Mouse (Mus musculus) lung, postnatal 36 days (tissue): ENCODE measurements around the gene Cog8.

Experiments
- DNase-seq: peaks from one replicate; pipeline ENCODE4 v3.0.0; 2022; ENCODE audit warnings: mixed read lengths

Gene Cog8

DNA sequence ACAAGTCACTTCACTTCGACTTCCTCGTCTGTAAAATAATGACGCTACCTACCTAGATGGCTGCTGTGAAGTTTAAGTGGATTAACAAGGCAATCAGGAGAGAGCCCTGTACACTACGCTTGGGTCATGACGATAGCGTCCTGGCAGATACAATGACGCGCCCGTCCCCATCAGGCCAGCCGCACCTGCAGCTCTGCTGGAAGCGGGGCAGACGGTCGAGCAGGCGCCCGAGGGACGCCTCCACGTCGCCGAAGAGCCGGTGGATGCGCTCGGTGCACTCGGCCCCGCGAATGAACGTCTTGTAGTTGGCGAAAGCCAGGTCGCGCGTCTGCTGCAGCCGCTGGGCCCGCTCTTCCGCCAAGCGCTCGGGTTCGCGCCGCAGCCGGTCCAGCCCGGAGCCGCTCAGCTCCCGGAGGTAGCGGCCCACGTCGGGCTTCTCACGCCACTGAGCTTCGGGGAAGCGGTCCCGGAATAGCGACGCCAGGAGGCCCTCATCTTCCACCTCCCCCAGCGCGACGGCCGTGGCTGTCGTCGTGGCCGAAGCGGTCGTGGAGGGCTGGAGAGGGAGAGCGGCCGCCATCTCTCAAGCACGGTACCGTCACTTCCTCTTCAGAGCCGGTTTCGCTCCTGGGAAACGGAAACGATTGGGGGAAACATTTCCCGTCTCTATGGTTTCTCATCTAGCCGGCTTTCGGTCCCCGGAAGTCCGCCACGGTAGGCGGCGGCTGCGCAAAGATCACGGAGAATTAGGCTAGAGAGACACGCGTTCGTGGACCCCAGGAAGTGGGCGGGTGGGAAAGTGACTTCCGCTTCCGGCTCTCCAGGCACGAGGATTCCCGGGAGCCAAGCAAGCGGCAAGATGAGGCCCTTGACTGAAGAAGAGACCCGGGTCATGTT lies at the start of gene Cog8, which contains the start of gene Nip7:
Gene Cog8, minus strand, starts transcription at position 614 of the 897 bp plus-strand sequence.
Gene Nip7, plus strand, starts transcription at position 802 of the 897 bp plus-strand sequence.
- DNase-seq, result peak; percentile 98

DNA sequence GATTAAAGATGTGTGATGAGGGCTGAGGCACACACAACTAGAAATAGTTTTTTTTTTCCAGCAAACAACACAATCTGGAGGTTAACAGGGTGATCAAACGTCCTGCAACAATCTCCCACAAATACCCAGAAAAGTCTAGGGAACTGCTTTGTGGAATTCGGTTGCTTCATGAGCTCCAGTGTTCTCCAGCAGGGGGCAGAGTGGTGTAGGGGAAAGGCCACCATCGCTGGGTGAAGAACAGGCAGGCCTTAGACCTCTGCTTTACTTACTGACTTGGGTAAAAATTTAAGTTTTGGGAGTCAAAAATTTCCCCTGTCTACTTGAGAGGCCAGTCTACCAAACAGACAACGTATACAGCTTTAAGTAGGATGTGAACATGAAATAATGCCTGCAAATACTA lies 48.1 kb upstream of the Cog8 start:
- DNase-seq, result peak; percentile 84

GRCm38 (mm10) chr8:107100635-107101034 lies 44.1 kb upstream of the Cog8 start:
- DNase-seq, result peak; percentile 46

GRCm38 (mm10) chr8:107096366-107097036 lies 40.0 kb upstream of the Cog8 start, which contains the start of gene Terf2:
TSS of gene Terf2 (minus strand) at chr8:107096547.
- peak; percentile 97 for DNase-seq

GRCm38 (mm10) chr8:107095717-107096365 lies 39.4 kb upstream of the Cog8 start:
- no peak for DNase-seq

DNA sequence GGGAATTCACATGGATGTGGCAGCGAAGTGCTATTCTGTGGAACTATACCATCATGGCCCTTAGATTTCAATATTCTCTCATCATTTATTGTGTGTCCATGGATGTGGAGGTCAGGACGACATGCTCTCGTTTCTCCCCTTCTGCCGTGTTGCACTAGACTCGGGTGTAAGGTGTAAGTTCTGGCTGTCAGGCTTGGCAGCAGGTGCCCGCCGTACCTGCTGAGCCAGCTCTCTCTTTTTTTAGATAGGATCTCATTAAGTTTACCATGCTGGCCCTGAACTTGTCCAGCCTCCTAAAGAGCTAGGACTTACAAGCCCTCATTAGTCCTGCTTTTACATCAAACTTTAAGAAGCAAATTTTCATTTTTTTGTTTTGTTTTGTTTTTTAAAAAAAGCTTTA lies 34.0 kb upstream of the Cog8 start:
- no peak for DNase-seq

DNA sequence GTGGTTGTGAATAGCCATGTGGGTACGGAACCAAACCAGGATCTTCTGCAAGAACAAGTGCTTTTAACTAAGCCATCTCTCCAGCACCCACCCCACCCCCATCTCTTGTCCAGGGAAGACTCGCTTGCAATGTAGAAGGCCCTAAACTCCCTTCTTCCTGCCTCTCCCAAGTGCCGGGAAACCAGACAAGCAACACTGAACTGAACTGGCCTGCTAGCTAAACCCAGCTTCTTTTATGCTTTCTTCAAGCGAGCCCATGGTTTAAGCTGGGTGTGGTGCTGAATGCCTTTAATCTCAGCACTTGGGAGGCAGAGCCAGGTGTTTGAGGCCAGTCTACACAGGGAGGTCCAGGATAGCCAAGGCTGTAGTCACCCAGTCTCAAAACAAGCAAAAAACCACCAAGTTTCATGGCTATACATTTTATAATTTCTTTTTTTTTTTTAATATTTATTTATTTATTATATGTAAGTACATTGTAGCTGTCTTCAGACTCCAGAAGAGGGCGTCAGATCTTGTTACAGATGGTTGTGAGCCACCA lies 32.1 kb upstream of the Cog8 start:
- no peak for DNase-seq

GRCm38 (mm10) chr8:107086018-107086417 lies 29.5 kb upstream of the Cog8 start:
- DNase-seq, result no peak

DNA sequence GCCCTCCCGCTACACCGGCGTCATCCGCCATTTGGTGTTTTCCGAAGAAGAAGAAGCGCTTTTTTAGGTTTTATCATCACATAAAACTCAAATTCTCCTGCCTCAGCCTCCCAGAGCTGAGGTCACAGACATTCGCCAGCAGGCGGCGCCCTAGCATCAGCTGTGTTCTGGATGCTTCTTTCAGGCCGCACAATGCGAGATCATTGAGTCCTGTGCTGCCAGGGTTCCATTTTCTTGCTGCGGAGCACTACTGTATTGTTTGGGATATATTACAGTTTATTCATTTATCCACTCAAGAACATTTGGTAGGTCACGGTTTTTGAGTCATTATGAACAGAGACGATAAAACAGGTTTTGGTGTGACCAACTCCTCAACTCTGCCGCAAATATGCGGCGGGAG lies 28.9 kb upstream of the Cog8 start:
- no peak for DNase-seq

DNA sequence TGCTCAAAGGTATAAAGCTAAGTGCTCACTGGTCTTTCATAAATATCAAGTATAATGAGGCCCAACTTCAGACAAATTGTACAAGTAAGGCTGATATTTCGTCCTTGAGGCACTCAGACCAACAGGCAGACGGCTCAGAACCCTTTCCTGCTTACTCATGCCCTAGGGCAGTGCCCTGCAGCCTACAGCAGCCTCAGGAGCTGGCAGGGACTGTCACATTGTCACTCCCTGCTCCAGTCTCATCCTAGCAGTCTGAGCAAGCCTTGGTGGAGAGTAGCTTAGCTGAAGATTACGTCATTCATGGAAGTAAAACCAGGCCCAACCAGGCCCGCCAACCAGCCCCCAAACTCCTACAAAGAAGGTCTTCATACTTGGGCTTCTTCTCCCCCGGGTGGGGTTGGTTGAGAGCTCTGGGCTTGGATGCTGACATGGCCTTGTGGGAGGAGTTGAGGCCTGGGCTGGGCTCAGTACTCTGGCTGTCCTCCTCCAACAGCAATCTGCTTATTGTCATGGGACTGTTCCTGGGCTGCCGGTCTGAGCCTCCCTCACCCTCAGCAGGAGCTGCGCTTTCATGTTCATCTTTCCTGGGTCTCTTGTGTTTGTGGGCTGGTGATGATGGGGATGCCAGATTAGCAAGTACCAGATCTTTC lies 19.9 kb upstream of the Cog8 start:
- no peak for DNase-seq

DNA sequence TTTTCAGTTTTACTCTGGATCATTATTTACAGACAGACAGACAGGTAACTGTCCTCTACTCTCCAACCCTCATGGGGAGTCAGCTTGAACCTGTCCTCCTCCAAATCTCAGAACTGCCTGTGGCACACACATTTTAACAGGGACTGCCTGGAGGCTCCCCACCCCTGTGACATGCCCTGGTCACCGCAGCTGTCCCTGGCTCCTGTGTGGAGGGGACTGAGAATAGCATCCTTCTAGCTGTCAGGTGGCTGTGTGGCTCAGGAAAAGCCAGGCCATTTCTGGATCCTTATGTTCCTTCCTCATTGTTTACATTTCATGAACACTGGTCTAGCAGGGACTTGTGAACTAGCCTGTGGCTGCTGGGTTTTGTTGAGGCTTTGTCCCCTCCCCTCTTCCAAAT lies 17.6 kb upstream of the Cog8 start:
- no peak for DNase-seq

GRCm38 (mm10) chr8:107073706-107074105 lies 17.2 kb upstream of the Cog8 start:
- DNase-seq, result no peak

DNA sequence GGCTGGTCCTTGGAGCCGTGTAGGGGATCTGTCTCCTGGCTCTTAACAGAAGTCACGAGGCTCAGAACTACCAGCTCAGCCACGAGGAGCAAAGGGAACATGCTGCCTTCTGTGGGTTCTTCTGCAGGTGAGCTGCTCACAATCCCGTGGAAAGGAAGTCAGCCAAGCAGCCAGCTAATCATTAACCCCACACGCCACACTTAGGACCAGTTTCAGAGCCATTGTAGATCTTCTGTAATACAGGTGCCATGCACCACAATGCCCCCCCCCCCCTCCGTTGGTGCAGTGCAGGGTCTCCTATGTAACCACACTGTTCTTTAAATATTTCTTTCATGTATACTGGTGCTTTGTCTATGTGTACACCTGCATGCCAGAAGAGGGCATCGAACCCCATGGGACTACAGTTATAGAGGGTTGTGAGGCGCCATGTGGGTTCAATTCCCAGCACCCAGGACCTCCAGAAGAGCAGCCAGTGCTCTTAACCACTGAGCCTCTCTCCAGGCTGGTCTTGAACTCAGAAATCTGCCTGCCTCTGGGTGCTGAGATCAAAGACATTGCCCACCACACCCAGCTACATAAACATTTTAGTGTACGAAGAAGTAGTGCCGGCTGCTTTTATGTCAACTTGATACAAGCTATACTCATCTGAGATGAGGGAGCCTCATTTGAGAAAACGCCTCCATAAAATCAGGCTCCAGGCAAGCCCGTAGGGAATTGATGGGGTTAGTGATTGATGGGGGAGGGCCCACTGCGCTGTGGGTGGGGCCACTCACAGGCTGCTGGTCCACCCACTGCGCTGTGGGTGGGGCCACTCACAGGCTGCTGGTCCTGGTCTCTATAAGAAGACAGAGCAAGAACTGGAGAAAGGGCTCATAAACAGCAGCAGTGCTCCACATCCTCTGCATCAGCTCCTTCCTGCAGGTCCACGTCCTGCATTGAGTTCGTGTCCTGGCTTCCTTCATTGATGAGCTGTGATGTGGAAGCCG lies 9.3 kb upstream of the Cog8 start, which contains the start of gene Tmed6:
Gene Tmed6, minus strand, starts transcription at position 134 of the 986 bp plus-strand sequence.
- DNase-seq, result peak; percentile 74

DNA sequence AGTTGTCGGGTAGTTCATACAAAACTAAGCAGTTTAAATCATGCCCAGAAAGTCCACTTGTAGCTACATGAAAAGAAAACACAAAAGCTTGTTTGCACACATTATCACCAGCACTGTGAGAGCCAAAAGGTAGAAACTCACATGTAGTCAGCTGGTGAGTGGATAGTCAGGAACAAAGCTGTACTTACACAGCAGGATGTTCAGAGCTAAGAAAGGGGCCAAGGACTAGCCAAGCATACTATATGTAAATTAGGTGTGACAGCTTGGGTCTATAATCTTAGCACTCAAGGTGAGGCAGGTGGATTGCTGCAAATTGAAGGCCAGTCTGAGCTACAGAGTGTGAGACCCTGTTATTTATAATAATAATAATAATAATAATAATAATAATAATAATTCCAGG lies 6.1 kb upstream of the Cog8 start:
- no peak for DNase-seq

DNA sequence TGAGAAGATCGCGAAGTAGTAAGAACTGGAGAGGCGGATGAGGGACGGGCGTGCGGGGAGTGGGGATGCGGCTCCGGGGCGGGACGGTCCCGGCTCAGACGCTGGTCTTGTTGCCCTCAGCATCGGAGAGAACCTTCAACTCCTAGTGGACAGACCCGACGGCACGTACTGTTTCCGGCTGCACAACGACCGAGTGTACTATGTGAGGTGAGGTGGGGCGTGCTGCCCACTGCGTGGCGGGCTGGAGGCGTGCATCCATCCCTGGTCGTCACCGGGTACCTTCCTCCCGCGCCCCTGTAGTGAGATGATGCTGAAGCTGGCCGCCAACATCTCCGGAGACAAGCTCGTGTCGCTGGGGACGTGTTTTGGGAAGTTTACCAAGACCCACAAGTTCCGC lies 482 bp upstream of the Cog8 start:
- DNase-seq, result no peak

DNA sequence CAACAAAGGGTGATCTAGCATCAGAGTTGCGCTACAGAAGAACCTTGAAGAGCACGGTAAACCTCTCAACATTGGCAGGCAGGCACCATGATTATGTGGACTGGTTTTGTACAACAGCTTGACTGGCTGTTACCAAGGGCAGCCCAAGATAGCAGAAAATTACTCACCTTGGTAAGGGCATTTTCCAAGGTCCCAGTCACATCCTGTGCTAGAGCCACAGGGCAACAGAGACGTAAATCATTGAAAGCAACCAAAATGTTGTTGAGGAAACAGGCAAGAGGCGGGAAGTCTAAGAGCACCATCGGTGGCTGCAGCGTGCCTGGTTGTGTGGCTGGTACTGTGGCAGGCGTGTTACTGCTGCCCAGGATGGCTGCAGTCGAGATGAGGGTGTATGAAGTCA lies 4.4 kb downstream of the Cog8 start:
- no peak for DNase-seq

DNA sequence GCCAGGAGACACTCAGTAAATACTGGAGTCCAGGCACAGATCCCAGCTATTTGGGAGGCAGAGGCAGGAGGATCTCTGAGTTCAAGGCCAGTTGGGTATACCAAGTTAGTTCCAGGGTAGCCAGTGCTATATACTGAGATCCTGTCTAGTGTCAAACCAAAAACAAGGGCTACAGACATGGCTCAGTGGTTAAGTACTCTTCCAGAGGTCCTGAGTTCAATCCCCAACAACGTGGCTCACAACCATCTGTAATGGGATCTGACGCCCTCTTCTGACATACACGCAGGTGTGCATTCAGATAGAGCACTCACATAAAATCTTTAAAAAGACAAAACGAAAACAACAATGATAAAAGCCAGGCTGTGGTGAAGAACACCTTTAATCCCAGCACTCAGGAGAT lies 7.0 kb downstream of the Cog8 start:
- no peak for DNase-seq

- DNase-seq, result peak; percentile 82
These were observed 8.2 kb downstream of the Cog8 start, which contains the start of gene Pdf for GRCm38 (mm10) chr8:107048061-107048941. TSS of gene Pdf (minus strand) at chr8:107048614.

GRCm38 (mm10) chr8:107046976-107047375 lies 9.5 kb downstream of the Cog8 start:
- no peak for DNase-seq

DNA sequence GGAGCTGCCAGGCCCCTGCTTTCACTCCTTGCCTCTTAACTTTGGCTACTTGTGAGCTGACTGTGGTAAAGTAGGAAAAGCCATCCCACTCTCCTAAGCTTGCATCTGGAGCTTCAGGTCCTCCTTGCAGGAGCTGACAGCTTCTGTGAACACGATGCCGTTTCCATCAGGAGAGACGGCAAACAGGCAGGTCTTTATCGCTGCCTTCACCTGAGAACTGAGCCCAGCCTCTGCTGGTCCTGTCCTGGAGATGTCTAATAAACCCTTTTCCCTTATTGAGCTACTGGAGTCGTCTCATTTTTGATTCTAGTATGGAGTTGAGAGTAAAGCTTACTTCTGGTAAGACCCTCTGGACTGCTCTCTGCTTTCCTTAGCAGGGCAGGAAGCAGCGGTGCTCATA lies 11.0 kb downstream of the Cog8 start:
- DNase-seq, result no peak
